Mouse (Mus musculus): Measurements from ENCODE around the gene Arhgdib.

The Arhgdib gene

GRCm38 (mm10) chr6:136941051-136942021 lies at the start of gene Arhgdib:
Arhgdib (minus strand) TSS chr6:136941899.
- DNase-seq: peak; percentile 55

DNA sequence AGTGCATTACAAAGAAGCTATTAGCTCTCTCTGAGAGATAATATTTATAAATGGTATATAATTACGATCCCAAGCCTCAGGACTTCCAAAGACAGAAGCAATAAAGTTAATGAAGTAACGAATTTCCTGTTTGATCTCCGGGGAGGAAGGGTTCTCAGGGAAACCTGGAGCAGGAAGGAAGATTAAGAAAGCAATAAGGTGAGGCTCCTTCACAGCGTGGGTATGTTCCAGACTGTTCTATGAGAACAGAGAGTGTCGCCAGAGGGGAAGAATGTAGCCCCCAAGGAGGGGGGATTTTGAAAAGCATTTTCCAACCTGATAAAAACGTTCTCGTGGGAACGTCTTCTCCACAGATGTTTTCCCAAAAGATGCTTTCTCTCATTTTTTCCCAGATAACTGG lies 48.9 kb upstream of the Arhgdib start:
- DNase-seq: no peak

DNA sequence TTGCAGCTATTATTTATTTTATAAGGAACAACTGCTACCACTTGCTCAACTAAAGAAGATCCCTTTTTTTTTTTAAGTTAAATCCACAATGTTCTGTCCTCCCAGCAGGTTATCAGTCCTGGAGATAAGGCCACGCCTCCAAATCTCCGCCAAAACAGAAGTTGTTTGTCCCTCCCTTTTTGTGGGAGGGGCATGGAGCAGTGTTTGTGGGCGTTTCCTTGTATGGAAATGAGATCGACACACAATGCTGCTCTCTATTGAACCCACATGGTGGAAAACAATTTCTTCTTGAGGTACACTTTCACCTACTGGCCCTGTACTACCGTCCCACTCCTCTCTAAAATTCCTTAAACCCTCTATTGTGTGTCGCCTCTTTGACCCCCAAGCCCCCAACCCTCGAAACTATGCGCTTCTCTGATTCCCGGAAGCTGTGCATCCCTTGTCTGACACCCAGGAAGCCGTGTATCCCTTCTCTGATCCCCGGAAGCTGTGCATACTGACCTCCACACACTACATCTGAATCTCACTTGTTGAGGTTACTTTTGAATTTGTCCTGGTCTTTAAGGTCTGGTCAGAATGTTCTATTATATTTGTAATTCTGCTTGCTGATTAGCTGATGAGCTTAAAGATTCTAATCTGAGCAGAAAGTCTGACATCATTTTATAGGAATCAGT lies 48.3 kb upstream of the Arhgdib start:
- DNase-seq: no peak

- no peak for DNase-seq
These were observed 46.9 kb upstream of the Arhgdib start for GRCm38 (mm10) chr6:136988536-136989060.

GRCm38 (mm10) chr6:136986718-136987117 lies 45.0 kb upstream of the Arhgdib start:
- DNase-seq: no peak

GRCm38 (mm10) chr6:136986019-136986418 lies 44.3 kb upstream of the Arhgdib start:
- no peak for DNase-seq

- no peak for DNase-seq
These were observed 41.5 kb upstream of the Arhgdib start for GRCm38 (mm10) chr6:136983201-136983600.

- peak; percentile 21 for DNase-seq
These were observed 40.9 kb upstream of the Arhgdib start for GRCm38 (mm10) chr6:136982581-136982980.

- DNase-seq: peak; percentile 45
These were observed 38.6 kb upstream of the Arhgdib start for GRCm38 (mm10) chr6:136980331-136980746.

- DNase-seq: no peak
These were observed 37.8 kb upstream of the Arhgdib start for GRCm38 (mm10) chr6:136979274-136980082.

DNA sequence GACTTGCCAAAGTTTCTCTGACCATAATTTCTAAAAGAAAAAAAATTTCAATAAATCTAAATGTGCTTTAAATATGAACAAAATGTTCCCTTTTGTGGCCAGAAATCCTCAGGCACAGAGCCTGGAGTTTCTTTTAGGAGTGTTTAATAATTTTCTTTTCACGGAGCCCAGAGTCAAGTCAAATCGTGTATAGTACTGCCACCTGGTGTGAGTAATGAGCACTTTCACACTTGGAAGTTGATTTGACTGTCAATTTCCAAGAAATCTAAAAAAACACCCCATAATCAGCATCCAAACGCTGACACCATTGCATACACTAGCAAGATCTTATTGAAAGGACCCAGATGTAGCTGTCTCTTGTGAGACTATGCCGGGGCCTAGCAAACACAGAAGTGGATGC lies 27.2 kb upstream of the Arhgdib start:
- peak; percentile 48 for DNase-seq

DNA sequence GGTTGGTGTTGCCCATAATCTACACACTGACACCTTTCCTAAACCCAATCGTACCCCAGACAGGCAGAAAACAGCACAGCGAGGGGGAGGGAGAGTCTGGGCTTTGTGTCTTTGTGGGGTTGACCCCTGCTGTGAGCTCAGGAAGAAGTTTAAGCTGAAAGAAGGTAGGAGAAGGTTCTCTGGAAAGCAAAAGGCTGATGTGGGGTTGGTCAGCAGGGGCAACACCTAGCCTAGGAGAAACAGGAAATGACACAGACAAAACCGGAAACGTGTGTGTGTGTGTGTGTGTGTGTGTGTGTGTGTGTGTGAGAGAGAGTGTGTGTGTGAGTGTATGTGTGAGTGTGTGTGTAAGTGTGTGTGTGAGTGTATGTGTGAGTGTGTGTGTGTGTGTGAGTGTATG lies 25.8 kb upstream of the Arhgdib start:
- no peak for DNase-seq

GRCm38 (mm10) chr6:136965912-136966311 lies 24.2 kb upstream of the Arhgdib start:
- DNase-seq: no peak

DNA sequence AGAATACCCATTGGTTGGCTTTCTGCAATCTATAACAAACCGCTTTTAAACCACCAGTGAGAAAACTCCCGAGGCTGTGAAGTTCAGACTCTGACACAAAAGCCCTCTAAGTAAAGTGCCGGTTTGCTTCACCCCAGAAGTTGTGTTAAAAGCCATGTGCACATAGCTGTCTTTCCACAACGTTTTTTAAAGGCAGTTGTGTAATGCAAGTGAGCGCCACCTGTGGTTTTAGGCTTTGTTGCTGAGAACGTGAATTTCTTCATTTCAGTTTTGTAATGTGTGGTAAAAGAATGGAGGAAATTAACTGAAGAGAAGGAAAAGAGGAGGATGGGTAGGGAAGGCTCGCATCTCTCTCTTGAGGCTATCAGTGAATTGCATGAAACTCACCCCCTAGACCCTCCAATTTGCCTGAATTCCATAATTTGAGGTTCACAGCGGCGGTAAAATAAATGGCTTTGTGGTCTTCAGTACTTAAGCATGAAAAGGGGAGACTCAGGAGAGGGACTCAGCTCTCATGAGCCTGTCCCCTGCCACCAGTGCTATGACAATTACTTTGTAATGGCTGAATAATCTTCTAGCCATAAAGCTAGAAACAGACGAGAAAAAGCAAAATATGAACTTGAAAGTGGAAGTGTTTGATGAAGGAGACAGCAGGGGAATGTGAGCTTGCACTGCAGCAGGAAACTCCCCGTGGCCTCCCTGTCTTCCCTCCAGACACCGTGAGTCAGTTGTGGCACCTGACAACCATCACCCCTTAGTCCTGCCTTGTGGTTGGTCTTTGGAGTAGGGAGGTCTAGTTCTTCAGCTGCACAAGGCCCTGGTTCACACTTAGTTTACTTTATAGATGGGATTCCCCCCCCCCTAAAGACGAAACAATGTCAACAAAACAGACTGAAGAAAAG lies 23.2 kb upstream of the Arhgdib start:
- no peak for DNase-seq

- no peak for DNase-seq
These were observed 21.3 kb upstream of the Arhgdib start for GRCm38 (mm10) chr6:136962957-136963356.

DNA sequence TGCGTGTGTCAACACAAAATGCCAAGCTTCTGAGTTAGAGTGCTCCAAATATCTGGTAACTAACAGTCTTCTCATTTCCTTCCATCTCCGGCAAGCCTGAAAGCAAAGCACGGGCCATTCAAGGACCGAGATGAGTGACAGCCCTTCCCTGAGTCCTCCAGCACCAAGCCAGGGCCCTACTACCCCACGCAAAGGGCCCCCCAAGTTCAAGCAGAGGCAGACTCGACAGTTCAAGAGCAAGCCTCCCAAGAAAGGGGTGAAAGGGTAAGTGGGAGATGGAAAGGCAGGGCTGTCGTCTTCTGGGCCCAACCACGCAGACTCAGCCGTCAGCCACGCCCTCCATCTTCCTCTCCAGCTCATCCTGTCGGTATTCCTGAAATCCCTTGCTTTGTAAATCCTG lies 17.4 kb upstream of the Arhgdib start:
- no peak for DNase-seq

GRCm38 (mm10) chr6:136957062-136957461 lies 15.4 kb upstream of the Arhgdib start:
- no peak for DNase-seq

DNA sequence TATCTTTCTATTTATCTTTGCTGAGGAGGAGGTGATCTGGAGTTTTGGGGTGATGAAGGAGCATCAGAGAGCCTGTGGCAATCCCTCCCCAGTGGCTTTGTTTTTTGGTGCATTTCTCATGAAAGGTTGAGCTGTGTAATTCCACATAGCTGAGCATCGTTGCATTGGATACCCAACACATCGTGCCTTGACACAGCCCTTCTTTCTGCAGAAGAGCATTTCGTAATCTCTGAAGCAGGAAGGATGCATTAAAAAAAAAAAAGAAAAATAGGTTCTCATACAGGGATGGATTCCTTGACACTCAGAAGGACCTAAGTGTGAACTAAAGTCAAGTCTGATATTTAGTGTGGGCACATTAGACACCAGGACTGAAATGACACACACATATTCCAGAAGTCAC lies 13.5 kb upstream of the Arhgdib start:
- no peak for DNase-seq

DNA sequence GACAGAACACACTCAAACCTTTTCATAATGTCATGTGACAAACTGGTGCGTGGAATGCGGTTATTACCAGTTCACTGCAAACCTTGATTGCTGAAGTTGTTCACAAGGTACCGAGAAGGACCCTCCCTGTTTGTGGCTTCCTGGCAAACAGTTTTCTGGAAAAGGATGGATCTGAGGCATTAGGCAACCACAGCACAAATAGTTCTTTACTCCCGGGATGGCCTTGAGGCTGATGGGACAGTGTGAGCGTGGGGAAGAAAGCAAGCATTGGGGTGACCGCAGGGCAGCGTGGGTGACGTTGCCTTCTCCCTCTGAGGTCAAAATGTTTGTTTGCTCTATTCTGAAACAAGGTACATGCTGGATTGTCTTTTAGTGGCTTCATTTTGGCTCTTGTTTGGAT lies 13.0 kb upstream of the Arhgdib start:
- DNase-seq: no peak

- DNase-seq: no peak
These were observed 12.5 kb upstream of the Arhgdib start for GRCm38 (mm10) chr6:136954192-136954591.

GRCm38 (mm10) chr6:136952930-136953329 lies 11.2 kb upstream of the Arhgdib start:
- DNase-seq: no peak

DNA sequence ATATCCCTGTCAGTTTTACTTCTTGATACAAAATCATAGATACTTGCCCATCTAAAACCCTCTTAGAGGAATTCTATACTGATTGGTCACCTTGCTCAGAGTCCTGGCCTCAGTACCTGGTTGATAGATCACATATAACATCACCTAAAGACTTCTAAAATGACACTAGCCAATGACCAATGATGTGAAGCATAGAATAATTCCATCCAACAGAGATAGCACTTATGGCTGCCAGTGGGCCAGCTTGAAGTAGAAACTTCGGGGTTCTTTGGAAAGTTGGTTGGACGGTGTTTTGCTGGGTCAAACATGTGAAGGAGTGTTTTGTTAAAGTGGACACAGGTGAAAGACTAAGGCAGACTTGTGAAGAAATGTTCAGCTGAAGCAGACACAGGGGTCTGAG lies 8.5 kb upstream of the Arhgdib start:
- no peak for DNase-seq

Data from kidney, adult 9 months (tissue).